Mouse (Mus musculus) bone marrow macrophage, adult 2 months (primary cell): ENCODE data around the gene Daam2.

Source experiments
- CTCF ChIP-seq: IDR thresholded peaks from 2 replicates; pipeline ENCODE4 v1.5.1; 2012; ENCODE audit warnings: low read depth, mild to moderate bottlenecking, low read length, moderate library complexity
- POLR2A ChIP-seq: IDR thresholded peaks from 2 replicates; pipeline ENCODE4 v1.6.1; 2012; ENCODE audit warnings: mild to moderate bottlenecking, low read depth, low read length, borderline replicate concordance

GRCm38 (mm10) chr17:49423067-49423325 is 141.1 kb downstream of the Daam2 start:
- TF ChIP-seq CTCF (no peak), POLR2A (no peak)
